Mouse (Mus musculus) heart, postnatal 4 days (tissue): ENCODE data around the gene Iqcc. TPM values are rescaled to one million over a fixed set of nuclear protein-coding genes. Genes with fewer than 3 reads are reported as not detected.
A peak's percentile ranks its signal among the peaks of the same experiment; 100 is the strongest.

Experiments used
- DNase-seq: peaks from one replicate; pipeline ENCODE4 v3.0.0; 2021
- total RNA-seq, 2 experiments: library from RNA; stranded (reverse); gene quantifications; 2 replicates each; pipeline ENCODE4 v1.2.3; 2021

Iqcc gene
- total RNA-seq: 10 to 100 TPM in 1 of 2 experiments, 1 to 10 TPM in 1; 9.3 to 14.3 TPM

DNA sequence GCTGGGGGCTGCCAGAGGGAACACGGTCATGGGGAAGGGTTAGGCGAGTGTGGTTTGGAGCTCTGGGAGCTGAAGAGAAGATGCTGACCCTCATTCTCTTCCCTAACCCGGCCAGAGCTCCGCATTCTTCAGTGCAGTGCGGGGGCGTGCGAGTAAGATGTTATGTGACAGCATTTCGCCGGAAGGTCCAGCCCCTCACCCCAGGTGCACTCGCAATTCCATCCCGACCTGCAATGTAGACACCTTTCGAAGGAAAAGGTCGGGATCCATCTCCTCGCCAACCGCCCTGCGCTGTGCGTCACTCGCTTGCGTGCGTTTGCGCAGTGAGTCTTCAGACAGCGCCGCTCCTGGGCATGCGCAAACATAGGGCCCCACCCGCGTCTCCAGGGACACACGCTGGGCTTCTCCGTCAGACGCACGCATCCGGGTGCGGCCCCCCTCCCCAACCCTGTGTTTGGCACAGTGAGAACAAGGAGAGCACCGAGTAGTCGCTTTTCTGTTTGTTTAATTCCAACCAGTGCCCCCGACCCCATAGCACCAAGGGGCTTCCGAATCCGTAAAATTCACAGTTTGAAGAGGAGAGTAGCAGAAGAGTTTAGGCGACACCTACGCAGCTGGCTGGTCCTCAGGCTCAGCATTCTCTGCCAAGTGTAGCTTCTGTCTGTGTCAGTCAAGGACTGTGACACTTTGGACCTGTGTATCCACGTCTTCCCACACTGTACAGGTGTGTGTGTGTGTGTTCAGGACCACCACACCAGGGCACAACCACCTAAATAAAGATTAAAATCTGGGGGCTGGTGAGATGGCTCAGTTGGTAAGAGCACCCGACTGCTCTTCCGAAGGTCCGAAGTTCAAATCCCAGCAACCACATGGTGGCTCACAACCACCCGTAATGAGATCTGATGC lies at the start of gene Iqcc:
Gene Iqcc (minus strand): TSS at position 314 of the 906 bp plus-strand sequence.
- DNase-seq: peak; percentile 97

DNA sequence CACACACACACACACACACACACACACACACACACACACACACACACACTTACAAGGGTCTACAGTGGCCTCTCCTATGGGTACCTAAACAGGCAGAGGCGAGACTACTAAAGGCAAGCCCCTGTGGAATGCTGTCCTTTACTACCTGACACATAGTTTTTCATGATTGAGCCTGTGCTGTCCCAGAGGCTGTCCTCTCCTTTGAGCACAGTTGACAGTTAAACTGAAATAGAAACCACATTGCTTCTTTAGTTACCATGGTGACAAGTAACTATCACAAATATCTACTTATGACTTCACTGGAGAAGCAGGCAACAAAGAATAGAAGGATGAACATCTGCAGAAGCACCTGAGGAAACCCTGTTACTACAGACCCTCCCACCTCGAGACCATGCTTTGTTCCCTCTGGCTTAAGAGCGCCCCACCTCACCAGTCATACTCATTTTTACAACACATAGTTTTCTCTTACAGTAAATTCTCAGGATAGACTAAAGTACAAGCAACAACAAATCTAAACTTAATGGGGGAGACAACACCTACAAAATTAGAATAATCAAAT lies 43.4 kb upstream of the Iqcc start:
- DNase-seq: no peak

DNA sequence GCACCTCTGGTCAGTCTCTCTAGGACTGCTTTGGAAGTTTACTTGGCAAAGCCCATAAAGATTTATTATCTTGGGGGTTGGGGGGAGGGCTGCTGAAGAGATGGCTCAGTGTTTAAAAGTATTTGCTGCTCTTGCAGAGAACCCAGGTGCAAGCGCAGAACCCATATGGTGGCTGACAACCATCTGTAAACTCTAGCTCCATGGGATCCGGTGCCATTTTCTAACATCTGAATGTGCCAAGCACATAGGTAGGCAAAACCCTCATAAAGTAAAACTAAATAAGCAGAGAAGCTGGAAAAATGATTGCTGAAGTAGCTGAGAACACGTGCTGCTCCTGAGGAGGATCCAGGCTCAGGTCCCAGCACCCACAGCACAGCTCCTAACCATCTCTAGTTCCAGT lies 42.7 kb upstream of the Iqcc start:
- no peak for DNase-seq

DNA sequence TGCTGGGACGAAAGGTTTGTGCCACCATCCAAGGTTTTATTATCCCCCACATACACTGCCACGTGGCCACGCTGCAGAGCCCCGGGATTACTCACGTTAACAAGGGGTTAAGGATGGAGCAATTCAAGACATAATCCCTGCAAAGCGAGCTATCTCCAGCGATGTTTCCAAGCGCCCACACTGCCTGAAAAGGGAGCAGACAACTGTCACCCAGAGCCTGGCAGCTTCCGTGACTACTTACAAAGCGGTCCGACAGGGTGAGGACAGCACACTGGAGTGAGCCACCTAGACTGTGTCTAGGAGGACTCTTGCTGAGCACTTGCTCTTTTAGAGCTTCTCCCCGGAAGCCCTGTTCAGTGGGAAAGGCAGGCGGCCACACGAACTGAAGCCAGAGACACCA lies 35.9 kb upstream of the Iqcc start:
- no peak for DNase-seq

DNA sequence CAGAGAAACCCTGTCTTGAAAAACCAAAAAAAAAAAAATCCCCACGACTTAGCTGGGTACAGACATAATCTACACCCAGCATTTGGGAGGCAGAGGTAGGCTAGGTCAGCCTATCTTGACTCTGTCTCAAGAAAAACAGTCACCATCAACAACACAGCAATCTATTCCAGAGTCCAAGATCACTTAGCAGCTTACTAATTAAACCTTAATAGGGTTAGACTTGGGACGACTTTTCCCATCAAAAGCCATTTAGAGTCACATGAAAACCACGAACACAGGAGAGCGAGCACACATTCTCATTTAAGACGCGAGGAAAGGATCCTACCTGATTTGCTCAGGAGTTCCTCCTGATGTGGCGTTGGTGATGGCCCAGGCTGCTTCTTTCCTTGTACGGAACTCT lies 31.5 kb upstream of the Iqcc start:
- no peak for DNase-seq

DNA sequence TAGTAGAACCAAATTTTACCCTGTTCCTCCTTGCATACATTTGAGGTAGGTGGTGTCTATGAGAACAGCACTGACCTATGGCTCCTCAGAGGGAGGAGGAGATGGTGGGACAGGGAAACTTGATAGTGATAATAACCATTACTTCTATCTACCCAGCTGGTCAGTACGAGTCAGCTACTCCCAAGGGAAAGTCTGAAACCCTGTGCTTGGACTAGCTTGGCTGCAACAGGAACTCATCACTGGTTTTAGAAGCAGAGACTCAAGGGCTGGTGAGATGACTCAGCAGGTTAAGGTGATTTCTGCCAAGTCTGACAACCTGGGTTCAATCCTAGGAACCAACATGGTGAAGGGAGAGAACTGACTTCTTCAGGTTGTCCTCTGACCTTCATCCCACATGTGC lies 29.8 kb upstream of the Iqcc start:
- no peak for DNase-seq

DNA sequence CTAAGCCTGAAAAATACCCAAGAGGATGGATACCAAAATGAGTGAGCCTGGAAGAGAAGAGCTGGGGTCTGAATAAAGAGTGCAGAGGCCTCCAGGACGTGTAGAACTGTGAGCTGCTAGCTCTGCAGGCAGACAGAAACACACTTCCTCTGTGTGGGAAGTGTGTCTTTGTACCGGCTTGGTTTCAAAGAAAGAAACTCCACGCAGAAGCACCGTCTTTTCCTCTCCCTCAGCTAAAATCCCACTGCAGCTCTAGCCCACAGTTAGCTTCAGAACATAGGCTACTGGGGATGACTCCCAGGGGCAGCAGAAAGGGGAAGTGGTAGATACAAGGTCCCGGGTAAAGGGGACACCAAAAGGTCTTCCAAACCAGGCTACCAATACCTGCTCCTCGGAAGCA lies 26.3 kb upstream of the Iqcc start:
- DNase-seq: no peak

DNA sequence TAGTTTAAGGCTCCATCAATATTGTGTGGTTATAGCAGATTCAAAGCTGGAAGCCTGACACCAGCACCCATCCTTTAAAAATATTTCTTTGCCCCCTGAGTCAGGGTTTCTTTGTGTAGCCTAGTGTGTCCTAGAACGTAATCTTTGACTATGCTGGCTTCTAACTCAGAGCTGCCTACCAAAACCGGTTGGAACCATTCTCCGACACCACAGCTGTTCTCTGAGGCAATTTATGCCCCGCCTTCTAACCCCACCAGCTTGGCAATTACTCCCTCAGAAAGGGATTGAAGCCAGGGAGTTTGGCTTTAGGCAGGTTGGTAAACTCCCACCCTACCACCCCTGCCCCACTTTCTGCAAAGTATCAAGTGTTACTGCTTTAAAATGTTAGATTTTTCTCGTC lies 22.9 kb upstream of the Iqcc start:
- no peak for DNase-seq

DNA sequence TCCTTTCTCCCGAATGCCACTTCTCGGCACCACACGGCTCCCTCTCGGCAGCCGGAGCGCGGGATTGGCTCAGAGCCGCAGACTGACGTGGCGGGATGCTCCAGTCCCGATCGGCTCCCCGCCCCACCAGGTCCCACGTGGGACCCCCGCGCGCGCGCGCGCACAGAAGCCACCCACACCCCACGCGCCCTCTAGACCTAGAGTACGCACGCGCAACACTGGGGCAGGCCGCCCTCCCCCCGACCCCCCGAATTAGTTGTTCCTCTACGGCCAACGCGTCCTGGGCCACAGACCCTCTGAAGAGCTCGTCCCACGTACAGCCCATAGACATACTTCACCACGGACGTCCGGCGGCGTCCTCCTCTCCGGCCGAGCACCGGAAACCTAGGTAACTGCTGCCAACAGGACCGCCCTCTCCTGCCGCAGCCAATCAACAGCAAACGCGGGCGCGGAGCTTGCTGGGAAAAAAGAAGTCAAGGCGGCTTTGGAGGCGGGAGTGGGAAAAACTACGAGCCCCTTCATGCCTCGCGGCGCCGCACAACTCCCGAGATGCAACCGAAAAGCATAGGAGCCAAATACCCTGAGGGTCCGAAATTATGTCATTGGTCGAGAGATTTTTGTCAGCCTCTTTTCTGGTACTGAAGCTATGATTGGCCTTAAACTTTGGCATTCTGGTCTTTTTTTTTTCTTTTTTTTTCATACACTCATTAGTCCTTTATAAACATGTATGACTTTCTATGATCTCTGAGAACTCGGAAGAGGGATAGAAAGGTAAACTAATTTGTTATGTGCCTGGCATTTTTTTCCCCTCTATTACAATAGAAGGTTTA lies 22.0 kb upstream of the Iqcc start, which contains the start of gene Txlna:
Gene Txlna (minus strand): TSS at position 428 of the 830 bp plus-strand sequence.
- peak; percentile 97 for DNase-seq

DNA sequence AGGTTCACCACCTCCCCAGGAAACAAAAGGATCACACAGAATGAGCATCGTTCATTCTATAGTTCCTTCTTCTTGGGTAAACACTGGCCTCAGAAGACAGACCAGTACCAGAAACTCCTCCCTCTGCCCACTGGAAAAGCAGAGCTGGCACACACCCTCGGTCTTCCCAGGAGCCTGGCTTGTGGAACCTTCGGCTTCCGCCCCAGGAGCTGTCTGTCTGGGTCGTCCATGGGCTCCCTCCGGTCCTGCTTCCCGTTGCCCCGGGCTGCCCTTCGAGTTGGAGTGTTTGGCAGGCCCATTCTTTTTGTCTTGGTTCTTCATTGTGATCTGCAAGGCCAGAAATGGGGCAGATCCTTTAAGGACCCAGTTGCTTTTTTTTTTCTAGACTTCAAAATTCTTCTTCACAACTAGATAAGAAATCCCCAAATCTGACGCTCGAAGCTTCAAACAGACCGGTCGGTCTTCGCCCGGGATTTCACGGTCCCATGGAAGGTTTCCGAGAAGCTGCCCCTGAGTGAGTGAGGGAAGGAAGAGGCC lies 21.3 kb upstream of the Iqcc start:
- peak; percentile 51 for DNase-seq

DNA sequence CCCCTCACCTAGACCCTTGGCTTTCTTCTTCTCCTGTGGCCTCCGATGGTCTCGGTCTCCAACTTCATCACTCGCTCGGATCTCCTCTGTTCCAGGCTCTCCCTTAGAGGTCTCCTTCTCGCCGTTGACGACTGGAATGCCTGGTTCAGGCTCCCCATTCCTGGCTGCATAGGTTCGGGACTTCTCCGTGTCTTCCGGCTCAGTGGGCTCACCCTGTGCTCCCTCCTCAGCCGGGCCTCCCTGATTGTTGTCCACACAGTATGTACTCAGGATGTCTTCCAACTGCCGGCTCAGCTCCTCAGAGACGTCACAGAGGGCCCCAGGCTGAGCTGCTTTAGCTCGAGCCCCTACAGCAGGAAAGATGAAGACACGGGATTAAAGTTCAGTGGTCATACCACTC lies 20.3 kb upstream of the Iqcc start:
- no peak for DNase-seq

DNA sequence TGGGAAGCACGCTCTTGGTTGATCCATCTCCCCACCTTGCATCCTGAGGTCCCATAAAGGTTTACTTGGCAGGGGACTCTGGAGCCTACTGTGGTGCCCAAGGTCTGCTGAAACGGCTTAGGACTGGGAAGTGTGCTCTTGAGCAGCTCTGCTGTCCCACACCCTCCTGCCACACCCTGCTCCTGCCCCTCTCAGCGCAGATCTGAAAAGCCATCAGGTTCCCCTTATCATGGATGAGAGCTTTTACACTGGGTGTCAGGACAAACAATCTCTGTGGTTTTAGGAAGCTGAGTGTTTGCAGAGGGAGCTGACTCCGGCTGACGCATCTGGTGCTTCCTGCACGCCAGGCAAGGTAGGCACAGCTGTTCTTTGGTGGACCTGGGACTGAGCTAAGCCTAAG lies 15.0 kb upstream of the Iqcc start:
- DNase-seq: no peak

DNA sequence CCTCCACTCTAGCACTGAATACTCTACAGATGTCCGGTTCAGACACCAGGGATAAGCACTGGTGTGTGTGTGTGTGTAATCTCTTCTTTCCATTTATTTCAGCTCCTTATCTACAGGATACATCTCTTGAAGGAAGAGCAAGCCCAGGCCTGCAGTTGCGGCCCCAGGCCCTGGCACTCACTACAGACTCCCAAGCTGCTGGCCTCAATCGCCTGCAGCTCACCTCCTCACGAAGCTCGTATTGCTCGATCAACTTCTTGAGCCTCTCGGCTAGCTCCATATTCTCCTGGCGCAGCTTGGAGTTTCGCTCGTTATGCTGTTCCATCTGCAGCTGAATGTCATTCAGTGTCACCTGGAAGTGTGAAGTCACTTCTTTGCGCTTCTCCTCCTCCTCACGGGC lies 13.0 kb upstream of the Iqcc start:
- DNase-seq: no peak

DNA sequence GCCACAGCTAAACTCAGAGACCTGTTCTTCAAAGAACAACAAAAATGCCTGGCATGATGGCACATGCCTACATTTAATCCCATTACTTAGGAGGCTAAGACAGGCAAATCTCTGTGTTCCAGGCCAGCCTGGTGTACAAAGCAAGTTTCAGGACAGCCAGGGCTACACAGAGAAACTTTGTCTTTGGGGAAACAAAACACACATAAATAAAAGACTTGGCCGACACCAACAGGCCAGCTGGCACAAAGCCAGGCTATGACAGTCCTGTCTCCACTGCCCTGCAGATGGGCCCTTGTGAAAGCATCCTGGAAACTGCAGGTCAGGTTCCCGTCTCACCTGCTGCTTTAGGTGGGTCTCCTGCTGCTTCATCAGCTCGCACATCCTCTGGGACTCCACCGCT lies 12.0 kb upstream of the Iqcc start:
- DNase-seq: peak; percentile 43

DNA sequence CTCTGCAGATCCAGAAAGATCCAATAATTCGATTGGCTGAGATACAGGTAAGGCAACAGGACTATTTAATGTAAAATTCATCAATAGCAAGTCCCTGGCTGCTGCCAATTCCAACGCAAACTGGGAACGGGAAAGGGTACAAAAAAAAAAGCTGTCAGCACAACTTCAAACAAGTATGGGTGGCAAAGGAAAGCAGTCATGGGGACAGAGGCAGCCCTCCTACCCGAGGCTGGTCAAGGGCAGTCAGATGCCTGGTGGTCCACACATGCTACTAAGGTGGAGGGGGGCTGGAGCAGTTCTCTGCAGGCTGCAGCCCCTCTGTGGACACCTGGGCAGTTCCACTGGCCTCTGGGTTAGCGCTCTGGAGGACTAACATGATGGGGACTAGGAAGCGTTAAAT lies 7.1 kb upstream of the Iqcc start:
- DNase-seq: no peak

DNA sequence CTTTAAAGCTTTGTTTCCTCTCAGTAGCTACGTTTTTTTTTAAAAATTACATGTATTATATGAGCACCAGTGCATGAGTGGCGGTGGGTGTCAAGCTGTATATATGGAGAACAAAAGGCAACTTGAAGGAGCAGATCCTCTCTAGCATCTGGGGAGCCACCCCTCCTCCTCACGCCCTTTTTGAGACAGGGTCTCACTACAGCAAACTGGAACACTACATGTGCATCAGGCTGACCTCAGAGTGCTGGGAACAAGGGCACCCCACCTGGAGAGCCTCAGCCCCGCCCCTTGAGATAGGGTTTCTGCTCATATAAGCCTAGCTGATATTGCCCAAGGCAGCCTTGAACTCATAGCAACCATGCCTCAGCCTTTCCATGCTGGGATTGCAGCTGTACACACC lies 6.6 kb upstream of the Iqcc start:
- DNase-seq: no peak

DNA sequence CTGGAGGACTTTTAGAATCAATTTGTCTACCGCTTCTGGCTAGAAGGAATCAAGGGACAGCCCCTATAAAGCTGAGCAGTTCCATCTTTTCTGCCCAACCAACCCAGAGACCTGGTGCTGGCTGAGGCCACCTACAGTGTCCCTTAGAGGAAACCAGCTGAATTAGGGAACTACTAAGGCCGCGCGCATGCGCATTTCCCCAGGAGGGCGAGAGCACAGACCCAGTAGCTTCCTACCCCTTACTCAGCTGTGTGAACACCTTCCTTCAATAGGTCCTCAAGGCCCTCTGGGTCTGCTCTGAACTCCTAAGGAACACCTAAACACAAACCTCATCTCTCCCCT lies 6.1 kb upstream of the Iqcc start:
- peak; percentile 56 for DNase-seq

DNA sequence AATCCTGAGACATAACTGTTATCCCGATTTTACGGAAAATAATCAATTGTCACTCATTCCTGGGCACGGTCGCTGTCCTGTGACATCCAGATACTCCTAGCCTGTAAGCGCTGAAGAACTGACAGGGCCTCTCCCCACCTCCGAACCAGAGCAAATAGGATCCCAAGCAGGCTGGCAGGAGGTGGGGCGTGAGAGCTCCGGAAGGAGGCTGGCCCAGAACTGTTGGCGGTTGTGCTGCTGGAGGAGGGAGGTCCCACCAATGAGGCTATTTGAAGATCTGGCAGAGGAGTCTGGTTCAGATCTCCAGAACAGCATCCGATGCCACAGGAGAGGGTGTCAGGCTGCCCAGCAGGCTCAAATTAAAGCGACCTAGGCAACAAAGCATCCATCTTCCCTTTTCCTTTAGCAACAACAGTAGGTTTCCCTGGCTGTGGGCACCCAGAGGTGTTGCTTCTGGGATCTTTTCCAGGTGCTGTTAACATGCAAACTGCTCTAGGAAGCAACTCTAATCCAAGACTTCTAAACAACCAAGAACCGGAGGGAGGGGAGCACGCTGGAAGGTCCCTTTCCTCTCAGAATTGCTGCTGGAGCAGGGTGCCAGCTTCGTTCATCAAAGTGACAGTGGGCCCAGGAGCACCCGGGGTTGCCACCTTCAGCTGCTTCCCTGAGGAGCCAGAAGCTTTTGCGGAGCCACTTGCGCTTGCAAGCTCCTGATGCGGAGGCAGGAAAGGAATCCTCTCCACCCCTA lies 5.6 kb upstream of the Iqcc start:
- DNase-seq: peak; percentile 85

DNA sequence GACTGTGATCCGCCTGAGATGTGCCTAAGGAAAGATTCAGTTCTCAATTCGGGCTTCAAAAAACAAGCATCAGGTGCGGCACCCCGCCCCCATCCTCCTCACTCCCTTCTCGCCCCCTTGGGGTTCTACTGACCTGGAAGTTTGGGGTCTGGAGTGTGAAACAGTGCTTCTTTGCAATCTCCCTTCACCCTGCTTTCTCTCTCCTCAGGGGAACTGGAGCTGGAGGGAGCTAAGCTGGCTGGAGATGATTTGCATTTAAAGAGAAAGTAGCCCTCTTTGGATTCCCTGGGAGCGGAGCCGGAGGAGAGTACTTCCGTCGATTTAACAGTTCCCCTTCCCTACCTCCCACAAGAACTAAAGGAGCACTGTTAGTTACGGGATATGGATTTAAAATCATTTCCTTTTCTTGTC lies 4.8 kb upstream of the Iqcc start, which contains the start of gene Ccdc28b:
Gene Ccdc28b (minus strand): TSS at position 267 of the 411 bp plus-strand sequence.
- peak; percentile 50 for DNase-seq

DNA sequence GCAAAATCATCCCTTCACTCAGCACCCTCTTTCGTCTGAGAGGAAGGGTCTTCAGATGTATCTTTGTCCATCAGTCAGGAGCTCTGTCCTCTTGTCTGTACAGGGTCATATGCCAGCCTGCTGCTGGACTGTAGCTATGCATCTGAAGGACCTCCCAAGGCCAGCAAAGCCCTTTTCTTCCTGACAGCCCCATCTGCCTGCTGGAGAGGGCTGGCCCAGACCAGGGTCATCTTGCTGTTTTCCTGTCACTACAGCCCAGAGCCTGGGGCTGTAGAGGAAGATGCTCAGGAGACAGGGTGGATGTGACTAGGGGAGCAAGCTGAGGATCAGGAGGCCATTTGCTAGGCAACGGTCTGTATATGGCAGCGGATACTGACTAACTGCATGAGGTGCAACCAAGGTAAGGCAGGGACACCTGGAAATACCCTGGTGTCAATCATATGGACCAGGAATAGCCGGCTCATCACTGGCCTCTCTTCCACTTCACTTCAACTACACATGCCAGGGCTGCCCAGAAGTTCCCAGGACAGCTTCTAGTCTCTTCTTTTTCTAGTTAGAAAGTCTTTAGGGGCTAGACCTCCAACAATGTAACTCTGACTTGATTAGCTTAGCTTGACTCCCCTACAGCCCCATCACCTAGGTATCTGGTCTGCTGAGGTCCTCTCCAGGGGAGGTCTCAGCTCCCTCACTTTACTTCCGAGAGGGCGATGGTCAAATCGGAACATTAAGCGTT lies 4.1 kb upstream of the Iqcc start:
- no peak for DNase-seq

DNA sequence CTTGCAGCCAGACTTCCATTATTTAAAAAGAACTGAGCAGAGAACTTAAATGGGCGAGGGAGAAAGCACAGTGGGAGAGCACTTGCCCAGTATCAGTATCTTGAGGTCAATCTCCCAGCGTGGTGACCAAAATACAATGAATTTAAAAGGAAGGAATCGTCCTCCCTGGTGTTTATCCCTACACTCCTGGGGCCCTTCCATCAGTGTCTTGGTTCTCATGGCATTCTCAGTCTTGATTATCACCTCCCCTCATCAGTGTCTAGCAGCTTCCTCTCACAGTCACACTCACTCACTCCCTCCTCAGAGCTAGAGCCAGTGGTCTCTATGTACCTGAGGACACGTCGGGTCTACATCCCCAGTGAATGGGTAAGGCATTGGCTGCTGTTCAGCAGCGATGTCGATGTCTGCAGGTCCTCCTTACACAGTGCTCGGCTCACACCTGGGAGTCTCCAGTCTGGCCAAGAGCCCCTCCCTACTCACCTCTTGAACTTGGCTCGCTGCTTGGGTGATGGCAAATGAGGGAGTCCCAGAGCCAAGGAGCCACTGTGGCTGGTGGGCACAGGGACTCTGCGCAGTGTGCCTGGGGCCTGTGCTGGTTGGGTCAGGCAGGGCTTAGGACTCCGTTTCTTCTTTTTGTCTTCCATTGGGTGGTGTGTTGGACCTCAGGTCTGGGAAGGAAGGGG lies 3.4 kb upstream of the Iqcc start:
- DNase-seq: no peak
